24 mouse cellular contexts compared by ENCODE assay signal in genomic region chr13:58886108-58886507, GRCm38 (mm10).
"Had no signal": no experiment of that assay in that cellular context is flagged by ENCODE, and none has a peak within 500 bp of the region (broad histone marks: within the 10 kb centered on the region; RNA-seq: fewer than 3 reads in every experiment).

No protein-coding gene starts in this region.

- ATAC-seq: liver, embryonic 12.5 days; midbrain, embryonic 13.5 days; midbrain, embryonic 16.5 days had no signal

- H3K4me2 ChIP-seq: limb, embryonic 13.5 days; liver, embryonic 12.5 days; liver, embryonic 15.5 days; lung, embryonic 15.5 days; midbrain, embryonic 13.5 days; neural tube, embryonic 13.5 days had no signal

- H3K4me3 ChIP-seq: limb, embryonic 10.5 days; limb, embryonic 13.5 days; liver, embryonic 12.5 days; liver, embryonic 15.5 days; lung, embryonic 15.5 days; midbrain, embryonic 10.5 days; midbrain, embryonic 13.5 days; myocyte; neural tube, embryonic 13.5 days had no signal

- H3K4me1 ChIP-seq: limb, embryonic 10.5 days; limb, embryonic 13.5 days; liver, embryonic 12.5 days; liver, embryonic 15.5 days; lung, embryonic 15.5 days; megakaryocyte, embryonic 14.5 days; midbrain, embryonic 10.5 days; midbrain, embryonic 13.5 days; neural tube, embryonic 13.5 days had no signal

- H3K36me3 ChIP-seq: limb, embryonic 10.5 days; limb, embryonic 13.5 days; liver, embryonic 12.5 days; liver, embryonic 15.5 days; lung, embryonic 15.5 days had no signal

- H3K9ac ChIP-seq: limb, embryonic 13.5 days; liver, embryonic 12.5 days; liver, embryonic 15.5 days; lung, embryonic 15.5 days; midbrain, embryonic 13.5 days; neural tube, embryonic 13.5 days had no signal

- H3K9me3 ChIP-seq: limb, embryonic 10.5 days; liver, embryonic 12.5 days; liver, embryonic 15.5 days; lung, embryonic 15.5 days had no signal

- H3K27me3 ChIP-seq: limb, embryonic 13.5 days; liver, embryonic 12.5 days; liver, embryonic 15.5 days; lung, embryonic 15.5 days; megakaryocyte, embryonic 14.5 days; midbrain, embryonic 13.5 days; neural tube, embryonic 13.5 days had no signal

- H3K27ac ChIP-seq: kidney, postnatal 0 days; limb, embryonic 10.5 days; limb, embryonic 13.5 days; liver, embryonic 12.5 days; liver, embryonic 15.5 days; lung, embryonic 15.5 days; midbrain, embryonic 10.5 days; midbrain, embryonic 13.5 days; neural tube, embryonic 13.5 days had no signal

- DNase-seq: kidney, adult 18-20 months; kidney, adult 9 months; kidney, postnatal 25 days; liver; lung, adult 18-20 months; lung, postnatal 10 days; lung, postnatal 36 days; retina, postnatal 1 day; right cerebral cortex, postnatal 14 days; thymus, adult 2 months; thymus, postnatal 14 days; thymus, postnatal 4 days had no signal
